Mouse (Mus musculus): Measurements from ENCODE around the gene Mib2. TPM values are rescaled to one million over a fixed set of nuclear protein-coding genes. Genes with fewer than 3 reads are reported as not detected.
"Not testable (repeated sequence)": the region's sequence is repeated elsewhere in the genome, so short reads cannot be mapped to it uniquely, and the experiment has no call there.

The Mib2 gene
- total and polyA plus RNA-seq, 3 experiments, result 9.6 to 36.0 (median 16.7) TPM

DNA sequence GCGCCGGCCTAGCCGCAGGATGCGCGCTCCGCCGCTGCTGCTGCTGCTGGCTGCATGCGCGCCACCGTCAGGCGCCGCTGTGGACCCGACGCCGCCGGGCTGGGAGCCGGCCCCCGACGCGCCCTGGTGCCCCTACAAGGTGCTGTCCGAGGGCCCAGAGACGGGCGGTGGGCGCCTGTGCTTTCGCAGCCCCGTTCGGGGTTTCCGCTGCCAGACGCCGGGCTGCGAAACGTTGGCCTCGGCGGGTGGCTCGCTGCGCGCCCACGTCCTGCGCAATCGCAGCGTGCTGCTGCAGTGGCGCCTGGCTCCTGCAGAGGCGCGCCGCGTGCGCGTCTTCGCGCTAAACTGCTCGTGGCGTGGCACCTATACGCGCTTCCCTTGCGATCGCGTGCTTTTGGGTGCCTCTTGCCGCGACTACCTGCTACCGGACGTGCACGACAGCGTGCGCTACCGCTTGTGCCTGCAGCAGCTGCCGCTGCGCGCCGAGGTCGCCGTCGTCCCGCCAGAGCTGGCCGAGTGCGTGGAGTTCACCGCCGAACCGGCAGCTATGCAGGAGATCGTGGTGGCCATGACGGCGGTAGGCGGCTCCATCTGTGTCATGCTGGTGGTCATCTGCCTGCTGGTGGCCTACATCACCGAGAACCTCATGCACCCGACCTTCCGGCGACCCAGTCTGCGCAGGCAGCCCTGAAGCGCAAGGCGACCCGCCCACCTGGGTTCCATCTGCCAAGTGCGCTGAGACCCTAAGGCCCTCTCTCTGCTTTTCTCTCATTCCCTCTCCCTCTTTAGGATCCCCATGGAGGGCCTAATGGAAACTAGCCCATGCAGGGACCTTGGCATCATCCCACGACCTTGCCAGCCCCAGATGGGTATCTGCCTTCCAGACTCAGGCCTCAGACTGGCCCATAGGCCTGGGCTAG lies 25.7 kb upstream of the Mib2 start:
- DNase-seq (ENCODE audit: low spot score) (no peak), ATAC-seq (ENCODE audit: extremely low read depth, insufficient number of reproducible peaks, low FRiP score, poor library complexity, severe bottlenecking) (no peak)
- Histone ChIP-seq H3K36me3 (replicated peaks) (no peaks in the 10 kb centered on the region), H3K27me3 (ENCODE audit: insufficient read depth, low read length) (peaks cover 43% of the 10 kb centered on the region), H3K4me3 (ENCODE audit: low read depth, low read length) (peak overlapping the region; percentile 63), H3K4me1 (ENCODE audit: insufficient read depth, low read depth, low read length) (peaks cover 34% of the 10 kb centered on the region), H3K9me3 (replicated peaks) (peaks cover 13% of the 10 kb centered on the region)
- TF ChIP-seq CTCF (IDR thresholded peaks at IDR 0.05; ENCODE audit: low read depth, low read length) (no peak), GATA1 (IDR thresholded peaks at IDR 0.05; ENCODE audit: borderline replicate concordance, low read length) (no peak), POLR2AphosphoS5 (IDR thresholded peaks at IDR 0.05; ENCODE audit: insufficient replicate concordance, low read depth, low read length) (no peak), GATA2 (IDR thresholded peaks at IDR 0.05; ENCODE audit: borderline replicate concordance, low read depth, low read length) (no peak), TAL1 (conservative IDR thresholded peaks at IDR 0.05; ENCODE audit: low read depth, low read length) (no peak)

DNA sequence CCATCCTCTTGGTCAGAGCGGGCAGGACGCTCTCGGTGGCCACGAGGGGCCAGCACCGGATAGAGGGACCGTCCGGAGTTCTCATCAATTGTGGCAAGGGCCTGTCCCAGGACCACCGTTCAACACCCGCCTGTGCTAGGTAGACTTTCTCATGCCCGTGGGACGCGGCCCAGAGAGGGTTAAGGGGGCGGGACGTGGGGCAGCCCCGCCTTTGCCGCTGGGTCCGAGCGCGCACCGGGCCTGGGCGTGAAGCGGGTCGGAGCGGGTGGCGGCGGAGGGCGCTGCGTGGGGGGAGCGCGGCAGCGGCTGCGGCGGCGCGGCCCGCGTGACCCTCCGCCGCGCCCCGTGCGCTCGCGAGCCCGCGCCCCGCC lies 25.1 kb upstream of the Mib2 start, which contains the start of gene Fndc10:
TSS of gene Fndc10 (plus strand) at position 232 of the 371 bp plus-strand sequence.
- no peak for TF ChIP-seq TAL1 (conservative IDR thresholded peaks at IDR 0.05; ENCODE audit: low read depth, low read length)
- TF ChIP-seq CTCF (IDR thresholded peaks at IDR 0.05; ENCODE audit: low read depth, low read length), result no peak
- no peak for TF ChIP-seq GATA1 (IDR thresholded peaks at IDR 0.05; ENCODE audit: borderline replicate concordance, low read length)
- TF ChIP-seq GATA2 (IDR thresholded peaks at IDR 0.05; ENCODE audit: borderline replicate concordance, low read depth, low read length), result no peak
- no peak for TF ChIP-seq POLR2AphosphoS5 (IDR thresholded peaks at IDR 0.05; ENCODE audit: insufficient replicate concordance, low read depth, low read length)
- peak within 1 kb of the TSS; percentile 63 for H3K4me3 ChIP-seq (ENCODE audit: low read depth, low read length)
- peaks cover 13% of the 10 kb centered on the region for H3K9me3 ChIP-seq (replicated peaks)
- DNase-seq (ENCODE audit: low spot score) (no peak), ATAC-seq (ENCODE audit: extremely low read depth, insufficient number of reproducible peaks, low FRiP score, poor library complexity, severe bottlenecking) (no peak)
- peaks cover 34% of the 10 kb centered on the region for H3K4me1 ChIP-seq (ENCODE audit: insufficient read depth, low read depth, low read length)
- H3K27me3 ChIP-seq (ENCODE audit: insufficient read depth, low read length), result peaks cover 43% of the 10 kb centered on the region
- no peaks in the 10 kb centered on the region for H3K36me3 ChIP-seq (replicated peaks)

DNA sequence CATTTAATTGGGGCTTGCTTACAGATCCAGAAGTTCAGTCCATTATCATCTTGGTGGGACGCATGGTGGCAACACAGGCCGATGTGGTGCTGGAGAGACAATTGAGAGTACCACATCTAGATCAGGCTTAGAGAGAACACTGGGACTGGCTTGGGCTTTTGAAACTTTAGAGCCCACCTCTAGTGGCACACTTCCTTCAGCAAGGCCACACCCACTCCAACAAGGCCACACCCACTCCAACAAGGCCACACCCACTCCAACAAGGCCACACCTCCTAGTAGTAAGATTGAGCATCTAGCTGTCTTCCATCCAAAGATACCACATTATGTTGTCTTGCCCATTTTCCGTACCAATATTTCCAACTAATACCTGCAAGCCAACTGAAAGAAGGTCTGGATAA lies 23.4 kb upstream of the Mib2 start:
- Histone ChIP-seq H3K4me1 (ENCODE audit: insufficient read depth, low read depth, low read length) (peaks cover 34% of the 10 kb centered on the region), H3K27me3 (ENCODE audit: insufficient read depth, low read length) (peaks cover 44% of the 10 kb centered on the region)
- ATAC-seq (ENCODE audit: extremely low read depth, insufficient number of reproducible peaks, low FRiP score, poor library complexity, severe bottlenecking), result no peak

DNA sequence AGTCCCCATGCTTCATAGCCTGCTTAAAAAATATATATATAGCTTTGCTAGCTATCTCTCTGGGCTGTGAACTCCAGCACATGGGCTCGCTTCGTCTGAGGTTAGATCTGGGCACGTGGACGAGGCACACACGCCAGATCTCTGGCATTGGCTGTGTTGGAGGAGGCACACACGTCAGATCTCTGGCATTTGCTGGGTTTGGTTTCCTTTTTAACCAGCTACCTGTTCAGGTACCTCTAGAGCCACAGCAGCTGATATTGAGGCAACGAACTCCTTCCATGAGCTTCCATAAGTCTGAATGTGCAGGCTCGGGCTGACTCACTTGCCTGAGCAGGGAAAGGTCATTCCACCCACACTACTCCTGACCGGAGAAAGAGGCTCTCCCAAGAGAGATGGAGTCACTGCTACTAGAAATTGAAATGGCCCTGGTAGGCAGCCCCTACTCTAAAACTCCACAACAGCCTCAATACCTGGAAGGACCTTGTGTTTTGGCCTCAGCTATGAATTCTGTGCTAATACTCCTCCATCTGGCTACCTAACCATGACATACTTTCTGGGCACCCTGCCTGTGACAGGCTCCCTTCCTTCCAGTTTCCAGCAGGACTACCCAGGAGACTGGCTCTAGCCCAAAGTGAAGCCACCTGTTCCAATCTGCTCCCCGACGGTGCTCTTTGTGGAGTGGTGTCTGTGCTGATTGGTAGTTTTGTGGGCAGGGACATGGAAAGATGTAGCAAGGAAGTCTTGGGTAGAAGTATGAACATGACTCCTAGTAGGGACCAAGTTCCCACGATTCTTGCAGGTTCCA lies 21.8 kb upstream of the Mib2 start:
- TF ChIP-seq CTCF (IDR thresholded peaks at IDR 0.05; ENCODE audit: low read depth, low read length) (no peak), GATA2 (IDR thresholded peaks at IDR 0.05; ENCODE audit: borderline replicate concordance, low read depth, low read length) (no peak), GATA1 (IDR thresholded peaks at IDR 0.05; ENCODE audit: borderline replicate concordance, low read length) (no peak)
- Histone ChIP-seq H3K4me3 (ENCODE audit: low read depth, low read length) (no peak overlapping the region), H3K36me3 (replicated peaks) (no peaks in the 10 kb centered on the region), H3K9me3 (replicated peaks) (peaks cover 13% of the 10 kb centered on the region), H3K27me3 (ENCODE audit: insufficient read depth, low read length) (peaks cover 49% of the 10 kb centered on the region), H3K4me1 (ENCODE audit: insufficient read depth, low read depth, low read length) (peaks cover 18% of the 10 kb centered on the region)
- DNase-seq (ENCODE audit: low spot score) (no peak), ATAC-seq (ENCODE audit: extremely low read depth, insufficient number of reproducible peaks, low FRiP score, poor library complexity, severe bottlenecking) (no peak)

More for the DNA sequence above, 23.4 kb upstream of the Mib2 start:
- TF ChIP-seq GATA2 (IDR thresholded peaks at IDR 0.05; ENCODE audit: borderline replicate concordance, low read depth, low read length) (no peak), TAL1 (conservative IDR thresholded peaks at IDR 0.05; ENCODE audit: low read depth, low read length) (no peak), POLR2AphosphoS5 (IDR thresholded peaks at IDR 0.05; ENCODE audit: insufficient replicate concordance, low read depth, low read length) (no peak), CTCF (IDR thresholded peaks at IDR 0.05; ENCODE audit: low read depth, low read length) (no peak), GATA1 (IDR thresholded peaks at IDR 0.05; ENCODE audit: borderline replicate concordance, low read length) (no peak)
- H3K4me3 ChIP-seq (ENCODE audit: low read depth, low read length), result no peak overlapping the region
- no peaks in the 10 kb centered on the region for H3K36me3 ChIP-seq (replicated peaks)
- H3K9me3 ChIP-seq (replicated peaks), result peaks cover 13% of the 10 kb centered on the region
- no peak for DNase-seq (ENCODE audit: low spot score)

DNA sequence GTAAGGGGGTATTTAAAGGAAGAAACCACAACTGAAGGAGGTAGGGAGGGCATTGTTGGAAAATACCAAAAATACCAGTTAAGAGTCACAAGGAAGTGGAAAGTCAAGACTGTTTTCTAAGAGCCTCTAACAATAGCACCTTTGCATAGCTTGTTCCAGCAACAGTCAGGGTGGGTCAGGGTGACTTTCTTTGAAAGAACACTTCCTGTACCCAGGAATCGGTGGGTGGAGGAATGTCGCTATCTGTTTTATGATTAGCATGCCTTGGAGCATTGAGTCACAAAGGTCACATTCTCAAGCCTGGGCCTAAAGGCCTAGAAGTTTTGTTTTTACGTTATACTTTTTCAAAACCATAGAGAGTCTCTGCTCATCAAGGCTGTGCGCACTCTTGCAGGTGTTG lies 18.8 kb upstream of the Mib2 start:
- not testable (repeated sequence) for H3K4me3 ChIP-seq (ENCODE audit: low read depth, low read length); DNase-seq (ENCODE audit: low spot score); H3K36me3 ChIP-seq (replicated peaks); H3K9me3 ChIP-seq (replicated peaks); H3K4me1 ChIP-seq (ENCODE audit: insufficient read depth, low read depth, low read length); ATAC-seq (ENCODE audit: extremely low read depth, insufficient number of reproducible peaks, low FRiP score, poor library complexity, severe bottlenecking)
- H3K27me3 ChIP-seq (ENCODE audit: insufficient read depth, low read length), result peaks cover 29% of the 10 kb centered on the region

DNA sequence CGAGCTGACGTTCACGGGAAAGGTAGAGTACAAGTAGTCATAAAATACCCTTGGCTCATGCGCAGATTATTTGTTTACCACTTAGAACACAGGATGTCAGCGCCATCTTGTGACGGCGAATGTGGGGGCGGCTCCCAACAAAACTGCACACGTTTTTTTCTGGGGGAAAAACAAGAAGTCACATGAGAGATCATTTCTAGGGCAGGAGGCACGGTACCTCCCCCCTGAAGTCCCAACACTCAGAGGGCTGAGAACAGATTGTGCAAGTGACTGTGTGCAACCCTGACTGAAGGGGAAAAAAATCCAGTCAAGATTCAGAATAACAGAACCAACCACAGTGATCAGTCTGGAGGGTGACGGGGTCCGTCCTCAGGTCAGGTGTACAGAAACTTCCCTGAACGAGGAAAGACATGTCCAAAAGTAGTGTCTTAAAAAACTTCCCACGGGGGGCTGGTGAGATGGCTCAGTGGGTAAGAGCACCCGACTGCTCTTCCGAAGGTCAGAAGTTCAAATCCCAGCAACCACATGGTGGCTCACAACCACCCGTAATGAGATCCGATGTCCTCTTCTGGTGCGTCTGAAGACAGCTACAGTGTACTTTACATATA lies 14.8 kb upstream of the Mib2 start:
- DNase-seq (ENCODE audit: low spot score), result not testable (repeated sequence)

More for the DNA sequence above, 14.8 kb upstream of the Mib2 start:
- peaks cover 18% of the 10 kb centered on the region for H3K27me3 ChIP-seq (ENCODE audit: insufficient read depth, low read length)
- not testable (repeated sequence) for ATAC-seq (ENCODE audit: extremely low read depth, insufficient number of reproducible peaks, low FRiP score, poor library complexity, severe bottlenecking); H3K4me1 ChIP-seq (ENCODE audit: insufficient read depth, low read depth, low read length); H3K4me3 ChIP-seq (ENCODE audit: low read depth, low read length); H3K36me3 ChIP-seq (replicated peaks); H3K9me3 ChIP-seq (replicated peaks)
